Mouse (Mus musculus): ENCODE results near the gene Cwc27. TPM values are rescaled to one million over a fixed set of nuclear protein-coding genes. Genes with fewer than 3 reads are reported as not detected.

Gene Cwc27
- polyA plus RNA-seq, 1 experiment: 12.3 TPM

DNA sequence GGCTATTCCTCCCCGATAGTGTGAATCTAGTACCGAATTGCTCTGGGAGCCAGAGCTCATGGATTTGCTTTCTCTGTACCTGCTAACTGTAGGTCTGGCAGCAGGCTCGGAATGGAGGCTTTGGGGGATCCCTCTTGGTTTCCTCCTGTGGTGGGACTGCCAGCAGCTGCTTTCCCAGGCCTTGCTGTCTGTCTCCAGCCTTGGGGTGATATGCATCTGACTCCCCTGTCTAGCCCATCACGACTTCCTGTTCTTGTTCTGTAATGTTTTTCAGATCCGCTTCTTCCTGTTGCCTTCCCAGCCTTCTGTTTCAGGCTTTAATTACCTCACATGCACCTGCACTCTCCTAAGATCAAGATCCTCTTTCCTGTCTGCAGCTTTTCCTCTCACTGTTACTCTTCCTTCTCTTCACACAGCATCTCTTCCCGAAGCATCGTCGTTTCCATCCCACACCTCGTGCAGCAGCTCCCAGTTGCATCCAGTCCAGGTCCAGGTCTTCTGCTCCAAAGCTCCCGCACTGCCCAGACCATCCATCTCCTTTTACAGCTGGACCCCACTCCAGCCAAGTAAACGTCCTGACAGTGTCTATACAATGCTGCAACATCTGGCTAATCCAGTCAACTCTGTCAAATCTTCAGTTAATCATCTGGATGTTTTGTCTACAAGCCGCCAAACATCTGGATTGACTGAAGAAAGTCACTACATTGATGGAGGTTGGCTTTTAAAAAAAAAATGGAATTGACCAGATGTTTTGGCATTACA lies 193.6 kb downstream of the Cwc27 start:
- DNase-seq (ENCODE audit: low read depth): no peak
- no peak for TF ChIP-seq POLR2A (IDR thresholded peaks at IDR 0.05; ENCODE audit: borderline replicate concordance, extremely low read depth, insufficient read depth, insufficient read length, poor library complexity, severe bottlenecking)
- no peak for TF ChIP-seq CTCF (IDR thresholded peaks at IDR 0.05; ENCODE audit: borderline replicate concordance, extremely low read depth, insufficient read depth, insufficient read length)

DNA sequence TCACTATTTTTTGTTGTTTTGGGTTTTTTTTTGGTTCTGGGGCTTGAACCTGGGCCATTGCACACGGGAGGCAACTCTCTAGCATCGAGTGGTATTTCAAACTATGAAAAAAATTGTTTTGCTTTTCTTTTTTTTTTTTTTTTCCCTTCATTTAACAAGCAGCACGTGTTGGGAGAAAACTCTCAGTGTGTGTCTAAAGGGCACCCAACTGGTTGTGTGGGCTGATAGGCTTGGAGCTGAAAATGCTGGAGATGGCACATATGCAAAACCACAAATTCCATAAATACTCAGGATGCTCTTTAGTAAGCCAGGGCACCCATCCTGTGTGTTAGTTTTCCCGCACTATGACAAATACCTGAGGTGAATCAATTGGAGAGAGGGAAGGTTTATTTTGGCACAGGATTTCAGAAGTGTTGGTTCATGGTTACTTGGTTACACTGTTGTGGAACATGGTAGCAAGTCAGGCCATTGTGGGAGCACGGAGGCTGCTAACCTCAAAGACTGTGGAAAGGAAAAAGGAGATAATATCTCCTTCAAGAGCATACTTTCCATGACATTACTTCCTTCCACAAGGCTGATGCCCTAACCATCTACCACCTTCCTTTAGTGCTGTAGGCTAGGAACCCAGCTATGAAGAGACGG lies 194.7 kb downstream of the Cwc27 start:
- TF ChIP-seq POLR2A (IDR thresholded peaks at IDR 0.05; ENCODE audit: borderline replicate concordance, extremely low read depth, insufficient read depth, insufficient read length, poor library complexity, severe bottlenecking) (no peak), CTCF (IDR thresholded peaks at IDR 0.05; ENCODE audit: borderline replicate concordance, extremely low read depth, insufficient read depth, insufficient read length) (no peak)

DNA sequence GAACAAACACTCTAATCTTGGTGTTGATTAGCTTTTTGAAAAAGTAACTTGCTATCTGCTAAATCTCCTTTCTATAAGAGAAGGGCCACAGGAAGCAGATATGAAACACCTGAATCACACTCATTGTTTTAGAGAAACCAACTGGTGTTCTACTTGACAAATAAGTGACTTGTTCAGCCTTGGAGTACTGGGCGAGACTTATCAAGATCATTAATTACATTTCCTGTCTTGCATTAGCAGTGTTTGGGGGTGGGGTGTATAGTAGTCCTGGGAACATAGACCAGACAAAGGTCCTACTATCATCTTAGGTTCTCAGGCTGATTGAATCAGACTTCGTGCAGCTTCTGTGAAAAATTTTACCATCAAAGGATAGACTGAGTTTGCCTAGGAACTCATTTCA lies 196.5 kb downstream of the Cwc27 start:
- DNase-seq (ENCODE audit: low read depth): no peak
- no peak for TF ChIP-seq POLR2A (IDR thresholded peaks at IDR 0.05; ENCODE audit: borderline replicate concordance, extremely low read depth, insufficient read depth, insufficient read length, poor library complexity, severe bottlenecking)
- TF ChIP-seq CTCF (IDR thresholded peaks at IDR 0.05; ENCODE audit: borderline replicate concordance, extremely low read depth, insufficient read depth, insufficient read length): no peak

More for the DNA sequence above, 194.7 kb downstream of the Cwc27 start:
- DNase-seq (ENCODE audit: low read depth): no peak

DNA sequence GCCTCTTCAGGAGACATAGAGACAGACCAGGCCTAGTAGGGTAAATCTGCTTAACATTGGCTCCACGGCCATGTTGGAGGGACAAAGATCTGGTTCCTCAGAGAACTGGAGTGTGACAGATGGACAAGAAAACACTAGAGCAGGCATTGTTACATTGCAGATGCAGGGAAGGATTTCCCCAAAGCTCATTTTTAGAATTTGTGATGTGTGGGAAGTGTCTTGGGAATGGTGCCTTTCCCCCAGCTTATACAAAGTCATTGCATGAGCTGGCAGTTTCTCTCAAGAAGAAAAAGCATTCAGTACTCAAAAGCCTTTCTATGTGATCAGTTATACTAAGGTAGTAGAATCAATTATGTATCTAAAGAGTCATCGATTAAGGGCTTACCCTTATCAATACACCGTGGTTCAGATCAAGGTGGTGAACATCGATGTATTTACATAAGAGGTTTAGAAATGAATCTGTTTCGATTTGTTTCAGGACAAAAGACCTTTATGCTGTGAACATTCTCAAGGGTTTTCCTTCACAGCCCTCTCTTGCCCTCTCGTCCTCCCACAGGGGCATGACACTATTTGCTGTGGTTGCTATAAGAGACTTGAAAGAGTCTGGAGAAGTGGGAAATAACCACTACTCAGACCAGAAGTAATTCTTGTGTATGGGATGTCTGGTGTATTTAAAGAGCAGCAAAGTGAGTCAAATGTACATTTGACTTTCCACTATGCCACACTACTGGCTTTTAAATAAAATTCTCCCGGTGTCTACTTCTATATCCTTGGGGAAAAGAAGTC lies 197.2 kb downstream of the Cwc27 start:
- TF ChIP-seq CTCF (IDR thresholded peaks at IDR 0.05; ENCODE audit: borderline replicate concordance, extremely low read depth, insufficient read depth, insufficient read length) (no peak), POLR2A (IDR thresholded peaks at IDR 0.05; ENCODE audit: borderline replicate concordance, extremely low read depth, insufficient read depth, insufficient read length, poor library complexity, severe bottlenecking) (no peak)
- DNase-seq (ENCODE audit: low read depth): no peak

DNA sequence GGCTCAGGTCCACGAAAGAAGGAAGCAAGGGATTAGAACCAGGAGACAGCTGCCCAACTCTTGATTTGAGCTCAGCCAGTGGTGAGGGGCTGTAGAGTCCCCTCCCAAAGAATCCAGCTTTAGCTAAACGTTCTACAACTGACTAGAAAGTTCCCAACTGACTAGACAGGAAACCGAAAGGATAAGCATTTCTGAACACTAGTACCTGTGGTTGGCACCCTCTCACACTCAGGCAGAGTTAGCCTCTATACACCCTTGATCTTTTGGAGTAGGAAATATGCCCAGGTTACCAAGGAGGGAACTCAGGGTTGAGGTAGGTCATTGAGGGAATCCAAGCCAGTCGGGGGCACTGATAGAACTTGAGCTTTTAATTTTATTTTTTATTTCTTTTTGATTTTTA lies 199.7 kb downstream of the Cwc27 start:
- no peak for DNase-seq (ENCODE audit: low read depth)
- TF ChIP-seq POLR2A (IDR thresholded peaks at IDR 0.05; ENCODE audit: borderline replicate concordance, extremely low read depth, insufficient read depth, insufficient read length, poor library complexity, severe bottlenecking): no peak
- TF ChIP-seq CTCF (IDR thresholded peaks at IDR 0.05; ENCODE audit: borderline replicate concordance, extremely low read depth, insufficient read depth, insufficient read length): no peak

DNA sequence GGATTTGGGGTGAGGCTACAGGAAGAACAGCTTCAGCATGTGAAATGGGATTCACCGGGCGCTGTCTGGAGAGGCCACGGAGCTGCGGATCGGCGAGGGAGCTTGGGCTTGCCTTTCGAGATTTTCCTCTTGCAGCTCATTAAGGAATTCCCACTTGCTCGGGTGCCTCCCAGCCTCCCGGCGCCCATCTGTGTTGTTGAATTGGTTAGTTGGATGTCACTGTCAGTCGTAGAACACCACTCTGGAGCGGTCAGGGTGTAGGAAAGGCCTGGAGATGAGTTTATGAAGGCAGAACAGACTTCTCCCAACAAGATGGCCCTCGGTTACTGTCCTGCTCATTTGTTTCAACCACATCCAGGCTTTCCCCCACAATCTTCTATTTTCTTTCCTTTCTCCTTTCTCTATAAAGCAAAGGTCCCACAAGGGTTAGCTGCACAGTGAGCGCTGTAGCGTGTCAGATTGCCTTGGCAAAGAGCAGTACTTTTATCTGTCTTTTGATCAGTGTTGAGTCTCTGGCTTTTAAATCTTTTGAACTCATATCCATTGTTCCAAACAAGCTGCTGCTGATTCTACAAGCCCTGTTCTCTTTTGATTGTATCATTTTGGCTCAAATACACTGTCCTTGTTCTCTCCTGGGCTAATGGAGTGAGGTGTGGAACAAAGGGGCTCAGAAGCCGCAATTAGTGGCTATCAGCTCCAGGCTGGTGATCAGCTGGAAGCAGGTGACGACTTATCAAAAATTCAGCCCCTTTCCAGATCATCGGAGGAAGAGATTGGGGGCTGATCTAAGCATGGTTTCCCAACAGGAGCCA lies 200.7 kb downstream of the Cwc27 start:
- TF ChIP-seq CTCF (IDR thresholded peaks at IDR 0.05; ENCODE audit: borderline replicate concordance, extremely low read depth, insufficient read depth, insufficient read length) (no peak), POLR2A (IDR thresholded peaks at IDR 0.05; ENCODE audit: borderline replicate concordance, extremely low read depth, insufficient read depth, insufficient read length, poor library complexity, severe bottlenecking) (no peak)
- DNase-seq (ENCODE audit: low read depth): peak; percentile 66

DNA sequence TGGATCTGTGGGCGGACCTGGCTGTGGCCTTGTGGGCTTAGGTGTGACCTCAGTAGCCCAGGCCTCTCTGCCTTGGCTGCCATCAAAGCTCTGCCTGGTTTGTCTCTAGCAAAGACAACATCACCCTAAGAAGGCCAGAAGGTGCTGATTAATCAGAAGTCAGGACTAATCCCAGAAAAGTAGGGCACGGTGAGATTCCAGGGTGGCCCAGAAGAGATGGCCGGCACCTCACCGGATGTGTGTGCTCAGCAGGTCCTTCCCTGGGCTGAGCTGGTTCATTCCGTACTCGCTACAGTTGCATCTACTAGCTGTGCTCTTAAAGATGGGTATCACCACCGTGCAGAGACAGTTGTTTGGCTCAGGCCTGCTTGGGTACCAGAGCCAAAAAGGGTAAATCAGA lies 201.8 kb downstream of the Cwc27 start:
- DNase-seq (ENCODE audit: low read depth): no peak
- TF ChIP-seq CTCF (IDR thresholded peaks at IDR 0.05; ENCODE audit: borderline replicate concordance, extremely low read depth, insufficient read depth, insufficient read length) (no peak), POLR2A (IDR thresholded peaks at IDR 0.05; ENCODE audit: borderline replicate concordance, extremely low read depth, insufficient read depth, insufficient read length, poor library complexity, severe bottlenecking) (no peak)

DNA sequence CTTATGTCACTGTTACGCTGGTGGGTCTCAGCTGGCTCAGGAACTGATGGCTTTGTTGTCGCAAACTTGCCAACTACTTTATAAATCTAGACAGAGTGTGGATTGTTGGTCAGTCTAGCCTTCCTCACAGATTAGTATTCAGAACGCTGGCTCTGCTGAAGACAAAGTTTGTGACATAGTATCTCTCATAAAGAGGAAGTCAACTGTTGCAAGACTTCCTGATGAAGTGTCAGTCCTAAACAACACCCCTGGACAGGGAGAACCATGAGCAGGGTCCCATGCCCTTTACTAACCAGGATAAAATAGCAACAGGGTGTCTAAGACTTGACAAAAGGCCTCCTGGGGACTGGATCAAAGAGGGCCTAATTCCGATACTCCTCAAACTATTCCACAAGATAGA lies 205.6 kb downstream of the Cwc27 start:
- TF ChIP-seq CTCF (IDR thresholded peaks at IDR 0.05; ENCODE audit: borderline replicate concordance, extremely low read depth, insufficient read depth, insufficient read length) (no peak), POLR2A (IDR thresholded peaks at IDR 0.05; ENCODE audit: borderline replicate concordance, extremely low read depth, insufficient read depth, insufficient read length, poor library complexity, severe bottlenecking) (no peak)

DNA sequence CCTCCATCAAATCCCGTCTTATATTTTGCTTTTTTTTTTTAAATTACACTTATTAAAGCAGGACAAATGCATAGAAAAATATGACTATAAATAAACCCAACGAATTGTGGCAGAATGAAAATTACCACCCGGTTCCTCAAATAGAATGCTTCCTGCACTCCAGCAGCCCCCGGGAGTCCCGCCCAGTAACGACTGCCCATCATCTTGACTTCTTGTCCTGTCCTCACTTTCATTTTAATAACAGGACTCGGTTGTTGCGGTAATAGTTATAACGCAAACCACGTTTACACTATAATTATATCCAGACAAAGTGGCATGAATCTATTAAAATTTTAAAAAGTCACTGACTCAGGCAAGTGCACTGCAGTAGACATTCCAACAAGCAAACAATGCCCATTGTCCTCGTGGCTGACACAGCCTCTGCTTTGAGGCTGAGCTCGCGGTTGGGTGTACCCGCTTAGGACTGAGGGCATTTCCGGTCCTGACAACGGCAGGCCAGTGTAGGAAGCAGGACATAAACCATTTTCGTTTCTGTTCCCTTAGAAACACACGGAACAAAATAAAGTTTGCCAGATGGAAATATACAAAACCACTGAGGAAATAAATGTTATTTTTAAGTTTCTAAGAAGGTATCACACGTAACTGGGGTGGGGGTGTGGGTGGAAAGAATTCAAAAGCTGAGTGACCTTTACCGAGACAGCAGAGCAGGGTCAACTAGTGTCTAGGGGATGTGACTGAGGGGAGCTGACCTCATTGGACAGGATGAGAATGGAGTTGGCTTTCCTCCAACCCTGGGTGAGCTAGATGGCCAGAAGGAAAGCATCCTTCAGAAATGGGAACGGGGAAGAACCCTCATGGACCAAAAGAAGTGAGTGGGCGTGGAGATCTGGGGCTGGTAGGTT lies 206.5 kb downstream of the Cwc27 start:
- no peak for TF ChIP-seq CTCF (IDR thresholded peaks at IDR 0.05; ENCODE audit: borderline replicate concordance, extremely low read depth, insufficient read depth, insufficient read length)
- TF ChIP-seq POLR2A (IDR thresholded peaks at IDR 0.05; ENCODE audit: borderline replicate concordance, extremely low read depth, insufficient read depth, insufficient read length, poor library complexity, severe bottlenecking): no peak

More for the DNA sequence above, 205.6 kb downstream of the Cwc27 start:
- DNase-seq (ENCODE audit: low read depth): no peak

DNA sequence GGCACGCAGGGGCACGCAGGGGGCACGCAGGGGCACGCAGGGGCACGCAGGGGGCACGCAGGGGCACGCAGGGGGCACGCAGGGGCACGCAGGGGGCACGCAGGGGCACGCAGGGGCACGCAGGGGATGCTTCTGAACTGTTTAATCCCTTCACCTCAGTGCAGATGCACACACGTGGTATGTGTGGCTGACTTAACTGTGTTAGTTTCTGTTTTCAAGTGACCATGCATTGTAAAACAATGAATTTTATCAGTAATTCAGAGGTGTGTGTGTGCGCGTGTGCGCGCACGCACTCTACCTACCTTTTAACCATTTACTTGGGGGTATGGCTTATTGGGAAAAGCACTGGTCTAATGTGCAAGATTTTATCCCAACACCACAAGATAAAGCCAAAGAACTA lies 208.4 kb downstream of the Cwc27 start:
- no peak for TF ChIP-seq CTCF (IDR thresholded peaks at IDR 0.05; ENCODE audit: borderline replicate concordance, extremely low read depth, insufficient read depth, insufficient read length)
- TF ChIP-seq POLR2A (IDR thresholded peaks at IDR 0.05; ENCODE audit: borderline replicate concordance, extremely low read depth, insufficient read depth, insufficient read length, poor library complexity, severe bottlenecking): no peak
- no peak for DNase-seq (ENCODE audit: low read depth)

More for the DNA sequence above, 206.5 kb downstream of the Cwc27 start:
- DNase-seq (ENCODE audit: low read depth): no peak

Measured in brain, embryonic 14.5 days (tissue).